10 mouse cellular contexts compared by ENCODE assay signal in genomic region chr6:143169385-143169784, GRCm38 (mm10). TPM values are rescaled to one million over a fixed set of nuclear protein-coding genes. Genes with fewer than 3 reads are reported as not detected.
A peak's percentile ranks its signal among the peaks of the same experiment; 100 is the strongest.
DNase-seq lines count a peak whose midpoint lies in the region; ATAC-seq and TF ChIP-seq lines count a peak whose summit lies in the region.
"Had no signal": no experiment of that assay in that cellular context is flagged by ENCODE, and none has a peak within 500 bp of the region (broad histone marks: within the 10 kb centered on the region; RNA-seq: fewer than 3 reads in every experiment).

No protein-coding gene starts in this region.

- no peak for TF ChIP-seq CTCF in ES-Bruce4 (IDR thresholded peaks at IDR 0.05; ENCODE audit: low read depth, low read length)
- TF ChIP-seq CTCF in forebrain, postnatal 0 days (IDR thresholded peaks at IDR 0.05; ENCODE audit: low read depth): no peak

- no peaks in the 10 kb centered on the region for H3K27me3 ChIP-seq in heart, embryonic 14.5 days (ENCODE audit: control insufficient read depth, insufficient read depth, low read length)
- no peaks in the 10 kb centered on the region for H3K27me3 ChIP-seq in ES-Bruce4 (ENCODE audit: control insufficient read depth, insufficient read depth, low read length, poor library complexity, severe bottlenecking)
- no peaks in the 10 kb centered on the region for H3K27me3 ChIP-seq in forebrain, postnatal 0 days (ENCODE audit: insufficient read depth, low read length)
- peaks cover 20% of the 10 kb centered on the region; the same call in 1 of the 2 replicates for H3K27me3 ChIP-seq in midbrain, embryonic 10.5 days (ENCODE audit: low read depth, poor library complexity, severe bottlenecking)

- H3K9me3 ChIP-seq in heart, embryonic 14.5 days (ENCODE audit: control insufficient read depth, low read length): no peaks in the 10 kb centered on the region
- no peaks in the 10 kb centered on the region for H3K9me3 ChIP-seq in ES-Bruce4 (replicated peaks; ENCODE audit: control insufficient read depth, insufficient read depth, low read length, poor library complexity, severe bottlenecking)
- no peaks in the 10 kb centered on the region for H3K9me3 ChIP-seq in forebrain, postnatal 0 days (ENCODE audit: low read length)
- H3K9me3 ChIP-seq in midbrain, embryonic 10.5 days (replicated peaks): no peaks in the 10 kb centered on the region

- H3K27ac ChIP-seq in heart, embryonic 14.5 days (replicated peaks in 1 of 2; ENCODE audit: control insufficient read depth in 1 of 2, insufficient read depth in 1 of 2, low read depth in 2 of 2, low read length in 2 of 2): no peak overlapping the region
- H3K27ac ChIP-seq in ES-Bruce4 (ENCODE audit: insufficient read depth, low read length): no peak overlapping the region
- H3K27ac ChIP-seq in forebrain, postnatal 0 days (ENCODE audit: low read depth, low read length): no peak overlapping the region
- no peak overlapping the region for H3K27ac ChIP-seq in midbrain, embryonic 10.5 days (replicated peaks)

- ATAC-seq in heart, embryonic 14.5 days (ENCODE audit: insufficient number of reproducible peaks, insufficient read depth, low FRiP score, low read depth): no peak
- ATAC-seq in forebrain, postnatal 0 days: no peak
- no peak for ATAC-seq in megakaryocyte progenitor cell, adult 5-6 weeks (replicated peaks; ENCODE audit: poor library complexity)

- no peak for TF ChIP-seq EP300 in ES-Bruce4 (IDR thresholded peaks at IDR 0.05; ENCODE audit: insufficient read depth, low read depth, low read length)

- WGBS in heart, embryonic 14.5 days: 88% methylated on average over 4 of the region's 4 CpGs
- 75% methylated on average over 4 of the region's 4 CpGs for WGBS in forebrain, postnatal 0 days
- WGBS in midbrain, embryonic 10.5 days: 93% methylated on average over 4 of the region's 4 CpGs

- no peak overlapping the region for H3K4me3 ChIP-seq in heart, embryonic 14.5 days (ENCODE audit: control insufficient read depth in 1 of 2, insufficient read depth in 1 of 2, low read depth in 1 of 2, low read length in 2 of 2)
- H3K4me3 ChIP-seq in ES-Bruce4 (ENCODE audit: low read depth, low read length): peak overlapping the region; percentile 54
- H3K4me3 ChIP-seq in forebrain, postnatal 0 days (ENCODE audit: low read depth, low read length): no peak overlapping the region
- peak overlapping the region; percentile 90; the same call in 1 of the 2 replicates for H3K4me3 ChIP-seq in midbrain, embryonic 10.5 days

- H3K9ac ChIP-seq in heart, embryonic 14.5 days (ENCODE audit: low read length): no peak overlapping the region; the same call in 1 of the 2 replicates
- peak overlapping the region; percentile 98 for H3K9ac ChIP-seq in ES-Bruce4 (ENCODE audit: low read depth, poor library complexity, severe bottlenecking)
- no peak overlapping the region; the same call in 1 of the 2 replicates for H3K9ac ChIP-seq in forebrain, postnatal 0 days

- H3K36me3 ChIP-seq in heart, embryonic 14.5 days (ENCODE audit: control insufficient read depth, insufficient read depth, low read length): peaks cover 13% of the 10 kb centered on the region; the same call in 1 of the 2 replicates
- peaks cover 38% of the 10 kb centered on the region for H3K36me3 ChIP-seq in ES-Bruce4 (ENCODE audit: control insufficient read depth, insufficient read depth, low read length, poor library complexity, severe bottlenecking)
- H3K36me3 ChIP-seq in forebrain, postnatal 0 days (ENCODE audit: insufficient read depth): no peaks in the 10 kb centered on the region
- peaks cover 33% of the 10 kb centered on the region for H3K36me3 ChIP-seq in midbrain, embryonic 10.5 days

- H3K4me2 ChIP-seq in heart, embryonic 14.5 days (ENCODE audit: low read length): peak overlapping the region; percentile 89
- H3K4me2 ChIP-seq in forebrain, postnatal 0 days (ENCODE audit: low read depth): peak overlapping the region; percentile 70

- peaks cover 0 to 13% of the 10 kb centered on the region in 2 experiments; a peak in 2 of 4 replicates for H3K4me1 ChIP-seq in heart, embryonic 14.5 days (ENCODE audit: control insufficient read depth in 2 of 2, insufficient read depth in 2 of 2, low read length in 2 of 2)
- peaks cover 2% of the 10 kb centered on the region for H3K4me1 ChIP-seq in ES-Bruce4 (ENCODE audit: control insufficient read depth, insufficient read depth, low read length)
- H3K4me1 ChIP-seq in forebrain, postnatal 0 days (ENCODE audit: insufficient read depth): peaks cover 16% of the 10 kb centered on the region
- peaks cover 41% of the 10 kb centered on the region for H3K4me1 ChIP-seq in midbrain, embryonic 10.5 days

- TF ChIP-seq POLR2A in ES-Bruce4 (IDR thresholded peaks at IDR 0.05; ENCODE audit: insufficient read depth, low read length): no peak

- DNase-seq in heart, postnatal 25 days (ENCODE audit: low spot score): no peak
- DNase-seq in forebrain, postnatal 0 days: no peak
- DNase-seq in midbrain, embryonic 10.5 days (ENCODE audit: low spot score): no peak
- DNase-seq in cerebellum, postnatal 10 days: no peak
- no peak for DNase-seq in retina, postnatal 1 day
- DNase-seq: adrenal gland, postnatal 14 days; kidney, adult 8-10 months had no signal

- intact Hi-C loops in heart, postnatal 25 days (cut with DNase I): no loop called here

RNA-seq across cellular contexts. Expression of gene Etnk1, which starts 2.4 kb away (rescaled TPM):
- polyA plus RNA-seq in heart, embryonic 14.5 days (2014; fragmentation: Nextera tagmentation; extraction: Ambion mirVana): 18.9 and 19.4 TPM in 2 replicates
- 10 to 100 TPM; 23.1 to 26.1 TPM for total RNA-seq in heart, postnatal 25 days (2021)
- 140 and 149 TPM in 2 replicates for polyA plus RNA-seq in ES-Bruce4 (2011; ENCODE audit: insufficient read depth, insufficient read length, low read depth, missing spikeins)
- 92.4 and 116 TPM in 2 replicates for total RNA-seq in forebrain, postnatal 0 days (2014; rRNA removed)
- 14.1 and 24.8 TPM in 2 replicates for polyA plus RNA-seq in forebrain, postnatal 0 days (2015; fragmentation: Nextera tagmentation; extraction: Ambion mirVana)
- polyA plus RNA-seq in midbrain, embryonic 10.5 days (2016; fragmentation: Nextera tagmentation; extraction: Ambion mirVana): 21.0 and 23.9 TPM in 2 replicates
- total RNA-seq in megakaryocyte progenitor cell, adult 5-6 weeks (2015): 46.9 and 55.3 TPM in 2 replicates
- 50.9 and 65.1 TPM in 2 replicates for total RNA-seq in megakaryocyte progenitor cell, adult 5-6 weeks (2017)

Comparison
In these comparisons a context has a peak if more than half of its experiments do, and no peak if none do; other contexts are left out.
1. H3K4me3 ChIP-seq: peak in ES-Bruce4 (single experiment) and midbrain, embryonic 10.5 days (single experiment); none in heart, embryonic 14.5 days (0 of 2) and forebrain, postnatal 0 days (single experiment).